Mouse (Mus musculus): ENCODE results near the gene Gsk3a.
A peak's percentile ranks its signal among the peaks of the same experiment; 100 is the strongest.

Gene Gsk3a

DNA sequence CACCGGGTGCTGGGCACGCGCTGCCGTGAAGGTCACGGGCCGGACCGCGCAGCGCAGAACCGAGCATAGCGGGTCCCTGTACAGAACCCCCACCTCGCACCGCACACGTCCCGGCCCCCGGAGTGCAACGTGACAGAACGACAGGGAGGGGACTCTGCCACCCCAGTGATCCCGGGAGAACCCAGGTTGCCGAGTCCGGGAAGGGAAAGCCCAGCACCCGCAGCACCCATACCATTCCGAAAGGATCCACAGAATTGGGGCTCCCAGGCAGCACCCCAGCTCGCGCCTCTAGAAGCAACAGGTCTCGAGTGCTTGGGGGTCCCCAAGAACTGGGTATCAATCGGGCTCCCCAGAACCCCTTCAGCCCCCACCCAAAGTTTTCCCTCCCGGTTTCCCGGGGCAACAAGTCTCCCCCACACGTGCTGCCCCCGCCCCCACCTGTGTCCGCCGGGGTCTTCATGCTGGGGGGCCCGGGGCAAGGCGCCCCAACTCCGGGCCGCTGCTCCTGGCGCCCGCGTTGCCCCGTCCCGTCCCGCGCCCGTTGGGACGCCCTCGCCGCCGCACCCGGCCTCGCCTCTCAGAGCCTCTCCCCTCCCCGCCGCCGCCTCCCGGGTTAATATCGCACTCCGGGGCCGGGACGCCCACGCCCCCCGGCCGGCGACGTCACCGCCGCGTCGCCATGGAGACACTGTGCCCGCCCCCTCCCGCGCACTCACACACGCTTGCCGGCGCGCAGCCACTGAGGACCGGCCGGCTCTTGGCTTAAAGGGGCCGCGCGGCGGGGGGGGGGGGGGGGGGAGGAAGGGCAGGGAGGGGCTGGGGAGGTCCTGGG is 12.7 kb upstream of the Gsk3a start, which contains the start of gene Erf:
TSS of gene Erf (minus strand) at position 621 of the 832 bp plus-strand sequence.
- peak; percentile 95 to 99 for DNase-seq (ENCODE audit: low spot score in 2 of 2)

DNA sequence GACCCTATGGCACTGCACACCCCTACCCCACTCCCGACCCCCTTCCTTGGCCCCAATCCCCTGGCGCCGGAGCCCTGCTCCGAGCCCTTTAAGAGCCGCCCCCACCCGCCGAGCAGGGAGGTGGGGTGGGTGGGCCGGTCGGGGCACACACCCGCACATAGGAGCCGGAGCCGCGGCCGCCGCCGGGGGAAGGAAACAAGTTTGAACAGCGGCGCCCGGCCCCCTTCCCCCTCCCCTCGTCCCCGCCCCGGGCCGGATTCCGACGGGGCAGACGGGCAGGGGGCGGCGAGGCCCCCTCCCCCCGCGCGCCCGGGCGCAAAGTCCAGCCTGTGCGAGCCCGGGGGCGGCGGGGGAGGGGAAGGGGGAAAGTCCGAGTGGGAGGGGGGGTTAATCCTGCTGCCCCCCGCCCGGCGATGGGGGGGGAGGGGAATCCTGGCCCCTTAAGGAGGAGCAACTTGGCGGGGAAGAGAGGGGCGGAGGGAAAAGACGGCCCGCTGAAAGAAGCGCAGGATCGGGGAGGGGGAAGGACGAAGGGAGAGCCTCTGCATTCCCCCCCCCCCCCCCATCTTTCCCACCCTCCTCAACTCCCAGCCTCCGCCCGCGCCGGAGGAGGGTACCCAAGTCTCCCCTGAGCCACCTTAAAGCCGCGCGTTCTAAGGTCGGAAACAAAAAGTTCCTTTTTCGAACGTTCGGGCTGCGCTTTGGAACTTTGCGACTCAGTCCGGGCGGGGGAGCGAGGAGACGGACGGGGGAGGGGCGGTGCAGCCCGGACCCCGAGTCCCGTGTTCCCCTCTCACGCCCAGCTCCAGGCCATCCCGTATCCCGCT is 11.9 kb upstream of the Gsk3a start:
- DNase-seq (ENCODE audit: low spot score in 2 of 2), result peak; percentile 64 to 84

DNA sequence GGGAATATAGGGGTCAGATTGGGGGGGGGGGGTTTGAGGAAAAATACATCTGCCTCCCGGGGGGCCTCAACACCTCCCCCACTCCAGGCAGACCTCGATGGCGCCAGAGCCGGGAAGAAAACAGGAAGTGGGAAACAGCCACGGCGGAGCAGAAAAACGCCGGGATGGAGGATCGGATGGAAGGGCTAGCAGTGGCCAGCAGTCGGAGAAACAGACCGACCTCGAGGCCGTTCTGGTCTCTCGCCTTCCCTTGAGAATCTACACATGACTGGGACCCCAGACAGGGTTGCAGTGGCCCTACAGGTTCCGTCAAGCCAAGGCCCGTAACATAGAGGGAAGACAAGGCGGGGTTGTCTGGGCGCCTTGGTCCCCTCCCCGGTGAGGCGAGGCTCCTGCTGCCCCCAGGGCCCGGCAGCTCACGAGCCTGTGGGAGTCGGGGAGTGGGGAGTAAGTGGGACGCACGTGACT is 11.2 kb upstream of the Gsk3a start:
- DNase-seq (ENCODE audit: low spot score in 2 of 2), result peak in 1 of 2 experiments; percentile 41

DNA sequence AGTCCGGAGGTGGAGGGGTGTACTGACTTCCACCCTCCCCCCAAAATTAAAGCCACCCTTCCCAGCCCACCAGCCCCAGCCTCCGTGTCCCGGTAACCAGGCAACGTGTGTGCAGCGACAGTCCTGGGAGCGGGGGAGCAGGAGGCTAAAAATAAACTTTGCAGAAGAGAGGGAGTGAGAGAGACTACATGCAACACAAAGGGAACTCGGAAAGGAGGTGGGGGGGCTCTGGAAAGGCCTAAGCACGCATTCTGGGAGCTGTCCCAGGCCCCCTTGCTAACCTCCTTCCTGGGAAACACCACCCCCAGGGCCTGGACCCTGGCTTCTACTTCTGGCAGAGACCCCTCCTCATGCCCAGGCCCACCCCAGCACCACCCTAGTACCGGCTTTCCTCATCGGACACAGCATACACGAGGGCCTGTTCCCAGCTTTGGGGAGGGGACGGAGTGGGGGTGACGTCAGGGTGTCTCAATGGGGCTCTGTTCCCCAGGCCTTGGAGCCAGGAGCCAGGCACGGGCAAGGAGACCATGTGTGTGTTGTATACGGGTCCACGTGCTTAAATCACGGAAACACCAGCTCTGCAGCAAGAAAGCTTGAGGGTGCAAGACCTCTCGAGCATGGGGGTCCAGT is 10.5 kb upstream of the Gsk3a start:
- DNase-seq (ENCODE audit: low spot score in 2 of 2), result peak in 1 of 2 experiments; percentile 67

DNA sequence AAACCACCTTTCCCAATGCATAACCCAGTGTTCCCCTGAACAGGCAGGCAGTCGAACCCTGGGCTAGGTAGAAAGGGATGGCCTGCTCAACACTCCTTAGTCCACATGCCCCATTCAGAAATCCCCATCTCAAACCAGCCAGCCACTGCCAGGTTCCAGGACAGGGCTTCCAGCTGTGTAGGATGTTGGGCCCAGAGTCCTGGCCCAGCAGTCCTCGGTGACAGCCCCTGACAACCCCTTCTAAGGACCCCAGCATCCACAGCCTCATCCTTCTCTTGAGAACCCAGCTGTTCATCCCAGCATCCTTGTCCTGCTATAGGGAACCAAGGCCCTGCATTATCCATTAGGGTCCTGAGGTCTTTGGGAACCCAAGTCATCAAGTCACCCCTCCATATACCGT is 9.8 kb upstream of the Gsk3a start:
- no peak for DNase-seq (ENCODE audit: low spot score in 2 of 2)

DNA sequence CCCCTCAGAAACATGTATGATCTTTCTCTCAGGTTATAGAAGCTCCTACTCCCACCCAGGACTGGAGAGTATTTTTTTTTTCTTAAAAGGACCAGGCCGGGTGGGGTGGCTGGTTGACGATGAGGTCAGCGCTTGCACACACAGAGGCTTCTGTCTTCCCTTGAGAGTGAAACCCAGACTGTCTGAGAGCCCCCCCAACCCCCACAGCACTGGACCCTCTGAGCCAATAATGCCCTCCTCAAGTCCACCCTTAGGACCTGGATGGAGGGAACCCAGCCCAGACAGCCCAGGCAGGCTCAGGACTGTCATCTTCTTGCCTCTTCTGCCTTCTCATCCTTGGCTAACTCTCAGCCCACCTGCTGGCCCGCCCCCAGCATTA is 9.1 kb upstream of the Gsk3a start:
- DNase-seq (ENCODE audit: low spot score in 2 of 2), result no peak

DNA sequence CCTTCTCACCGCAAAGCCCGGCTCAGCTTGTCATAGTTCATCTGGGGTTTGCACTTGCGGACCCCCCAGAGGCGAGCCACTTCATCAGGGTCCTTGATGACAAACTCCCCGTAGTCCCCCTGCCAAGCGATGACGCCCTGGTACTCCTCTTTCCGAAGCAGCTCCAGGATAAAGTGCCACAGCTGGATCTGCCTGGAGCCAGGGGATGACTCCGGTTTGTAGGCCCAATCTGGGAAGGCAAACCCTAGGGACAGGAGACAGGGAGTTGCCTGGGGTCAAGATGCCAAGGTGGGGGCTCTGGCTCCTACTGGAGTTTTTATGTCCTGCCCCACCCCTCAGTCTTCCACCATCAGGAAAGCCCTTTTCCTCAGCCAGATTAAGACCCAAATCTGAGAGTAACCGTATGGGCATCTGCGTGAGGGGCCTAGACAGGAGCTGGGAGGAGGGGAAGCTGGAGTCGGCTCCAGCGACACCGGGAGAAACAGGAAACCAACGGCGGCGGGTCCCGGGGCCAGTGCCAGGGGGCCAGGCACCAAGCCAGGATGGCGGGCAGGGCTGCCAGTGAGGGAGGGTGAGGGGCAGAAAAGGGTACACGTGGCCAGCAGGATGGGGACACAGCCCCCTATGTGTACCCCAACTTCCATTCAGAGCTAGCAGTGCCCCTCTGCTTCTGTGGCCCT is 8.6 kb upstream of the Gsk3a start:
- DNase-seq (ENCODE audit: low spot score in 2 of 2), result peak in 1 of 2 experiments; percentile 67

DNA sequence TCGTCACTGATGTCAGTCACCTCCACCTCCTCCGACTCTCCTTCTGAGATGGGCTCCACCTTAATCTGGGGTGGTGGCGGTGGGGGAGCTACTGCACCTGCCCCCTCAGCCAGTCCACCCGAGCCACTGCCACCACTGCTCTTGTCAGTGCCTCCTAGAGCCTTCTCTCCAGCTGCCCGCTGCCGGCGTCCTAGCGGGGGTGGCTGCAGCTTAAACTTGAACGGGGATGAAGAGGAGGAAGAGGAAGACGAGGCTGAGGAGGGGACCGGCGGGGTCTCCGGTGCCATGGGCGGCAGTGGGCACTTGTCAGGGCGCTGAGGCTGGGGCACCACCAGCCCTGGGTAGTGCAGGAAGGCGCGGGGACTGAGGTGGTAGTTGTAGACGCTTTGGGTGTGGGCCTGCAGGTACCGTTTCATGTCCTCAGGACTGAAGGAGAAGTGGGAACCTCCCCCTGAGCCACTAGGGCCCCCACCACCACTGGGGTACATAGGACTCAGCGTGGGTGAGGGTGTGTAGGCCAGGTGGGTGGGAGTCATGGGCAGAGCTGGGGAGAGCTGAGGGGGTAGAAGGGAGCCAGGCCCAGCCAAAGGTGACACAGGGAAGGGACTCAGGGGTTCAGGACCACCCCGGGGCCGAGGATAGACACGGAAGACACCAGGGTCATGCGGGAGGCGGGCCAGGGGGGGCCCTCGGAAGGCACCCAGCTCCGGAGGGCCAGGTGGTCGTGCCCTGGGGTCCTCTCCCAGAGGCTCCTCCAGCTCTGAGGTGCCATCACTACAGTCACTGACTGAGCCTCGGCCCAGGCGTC is 7.1 kb upstream of the Gsk3a start:
- DNase-seq (ENCODE audit: low spot score in 2 of 2), result peak in 1 of 2 experiments; percentile 67

DNA sequence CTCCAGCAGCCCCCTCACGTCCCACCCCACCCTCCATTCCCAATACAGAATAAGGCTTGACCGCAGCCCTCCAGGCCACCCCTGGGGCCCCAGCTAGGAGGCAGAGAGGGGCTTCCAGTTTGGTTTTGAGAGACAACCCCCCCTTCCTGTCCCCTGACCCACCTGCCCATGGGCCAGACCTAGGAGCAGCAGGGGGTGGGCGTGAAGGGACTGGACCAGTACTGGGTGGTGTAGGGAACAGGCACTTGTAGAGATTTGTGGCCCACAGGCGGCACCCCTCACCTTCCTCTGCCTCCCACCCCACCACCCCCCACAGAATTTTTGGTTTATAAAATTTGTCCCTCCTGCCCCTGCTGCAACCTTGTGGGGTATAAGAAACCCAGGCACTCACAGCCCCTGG is 5.7 kb upstream of the Gsk3a start:
- DNase-seq (ENCODE audit: low spot score in 2 of 2), result no peak

DNA sequence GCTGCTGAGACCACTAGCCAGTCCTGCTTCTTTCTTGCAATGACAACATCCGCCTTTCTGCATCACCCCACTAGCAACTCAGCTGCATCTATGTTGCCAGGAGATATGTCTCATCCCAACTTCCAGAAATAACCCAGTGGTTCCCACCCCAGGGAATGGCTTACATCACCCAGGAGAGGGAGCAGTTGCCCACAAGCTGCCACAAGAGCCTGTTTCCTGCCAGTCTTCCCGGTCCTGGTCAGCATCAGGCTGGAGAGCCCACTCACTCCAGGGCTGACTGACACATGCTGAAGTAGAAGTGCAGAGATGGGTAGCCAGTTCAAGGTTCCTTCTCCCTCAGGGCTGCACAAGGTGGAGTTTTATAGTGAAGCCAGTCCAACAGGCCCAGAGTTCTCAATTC is 3.4 kb upstream of the Gsk3a start:
- DNase-seq (ENCODE audit: low spot score in 2 of 2), result no peak

DNA sequence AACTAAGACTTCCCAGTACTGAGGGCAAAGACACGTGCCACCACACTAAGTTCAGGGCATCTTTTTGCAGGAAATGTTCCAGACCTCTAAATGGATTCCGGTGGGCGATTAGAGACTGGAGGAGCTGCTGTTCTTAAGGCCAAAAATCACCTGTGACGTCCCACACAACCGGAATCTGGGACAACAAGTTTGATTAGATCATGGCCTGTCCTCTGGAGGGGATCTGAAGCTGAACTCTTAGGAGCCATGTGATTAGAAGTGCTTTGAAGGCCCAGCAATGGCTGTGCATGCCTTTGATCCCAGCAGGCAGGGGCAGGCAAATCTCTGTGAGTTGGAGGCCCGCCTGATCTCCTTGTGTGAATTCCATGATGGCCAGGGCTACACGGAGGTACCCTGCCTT is 3.0 kb upstream of the Gsk3a start:
- no peak for DNase-seq (ENCODE audit: low spot score in 2 of 2)

DNA sequence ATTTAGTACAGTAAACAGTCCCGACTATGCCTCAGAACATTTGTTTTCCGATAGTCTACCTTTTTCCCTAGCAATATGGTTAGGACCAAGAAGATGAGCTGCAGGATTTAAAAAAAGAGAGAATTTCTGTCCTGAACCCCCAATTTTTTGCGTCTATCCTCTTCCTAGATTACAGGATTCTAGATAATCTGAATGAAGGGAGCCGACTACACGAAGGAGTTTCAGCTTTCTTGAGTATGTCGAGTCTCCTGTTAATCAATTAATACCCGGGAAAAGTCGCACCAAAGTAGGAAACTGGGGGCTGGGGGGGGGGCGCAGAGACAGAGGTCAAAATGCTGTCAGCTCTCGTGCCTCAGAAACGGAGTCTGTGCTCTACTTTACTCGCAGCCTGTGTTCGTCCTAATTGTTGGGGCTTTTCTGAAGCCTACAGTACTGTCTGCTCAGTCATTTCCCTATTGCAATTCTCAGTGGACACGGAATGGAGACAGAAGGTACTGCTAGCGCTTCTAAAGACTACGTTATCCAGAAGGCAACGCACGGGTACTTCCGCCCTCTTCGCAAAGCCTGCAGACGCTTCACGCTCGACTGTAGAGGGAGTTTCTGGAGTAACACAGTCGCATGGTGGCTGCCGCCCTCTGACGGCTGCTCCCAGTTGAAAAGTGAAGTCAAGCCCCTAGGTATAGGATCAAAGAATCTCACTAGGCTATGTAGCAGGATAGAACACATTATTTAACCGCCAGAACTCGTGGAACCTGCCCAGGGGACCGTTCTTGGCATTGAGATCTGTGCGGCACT is 1.4 kb upstream of the Gsk3a start:
- peak; percentile 83 to 89 for DNase-seq (ENCODE audit: low spot score in 2 of 2)

DNA sequence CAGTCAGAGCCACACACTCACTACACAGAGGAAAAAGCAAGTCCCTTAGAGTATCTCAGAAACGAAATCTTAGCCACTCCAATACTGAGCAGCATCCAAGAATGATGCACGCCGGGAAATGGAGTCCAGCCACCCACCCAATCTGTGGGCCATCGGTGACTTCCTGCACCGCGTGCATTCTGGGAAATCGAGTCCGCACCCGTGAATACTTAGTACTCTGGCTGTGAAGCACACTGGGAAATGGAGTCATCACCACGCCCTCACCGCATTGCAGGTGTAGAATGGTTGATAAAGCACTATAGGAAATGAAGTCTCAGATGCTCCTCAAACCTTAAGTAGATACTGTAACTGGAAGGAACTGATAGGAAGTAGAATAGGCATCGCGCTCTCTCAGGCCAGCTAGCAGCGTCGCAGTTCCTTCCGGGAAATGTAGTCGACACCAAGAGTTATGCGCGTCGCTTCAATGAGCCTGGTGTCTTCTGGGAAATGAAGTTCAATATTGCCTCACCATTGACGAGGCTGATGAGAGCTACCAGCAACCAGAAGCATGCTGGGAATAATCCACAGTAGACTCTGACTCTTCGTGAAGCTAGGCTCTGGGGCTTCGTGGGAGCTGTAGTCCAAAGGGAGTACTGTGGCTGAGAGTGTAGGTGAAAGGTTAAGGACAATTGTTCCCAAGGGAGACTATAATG is 510 bp upstream of the Gsk3a start:
- peak; percentile 90 to 92 for DNase-seq (ENCODE audit: low spot score in 2 of 2)

DNA sequence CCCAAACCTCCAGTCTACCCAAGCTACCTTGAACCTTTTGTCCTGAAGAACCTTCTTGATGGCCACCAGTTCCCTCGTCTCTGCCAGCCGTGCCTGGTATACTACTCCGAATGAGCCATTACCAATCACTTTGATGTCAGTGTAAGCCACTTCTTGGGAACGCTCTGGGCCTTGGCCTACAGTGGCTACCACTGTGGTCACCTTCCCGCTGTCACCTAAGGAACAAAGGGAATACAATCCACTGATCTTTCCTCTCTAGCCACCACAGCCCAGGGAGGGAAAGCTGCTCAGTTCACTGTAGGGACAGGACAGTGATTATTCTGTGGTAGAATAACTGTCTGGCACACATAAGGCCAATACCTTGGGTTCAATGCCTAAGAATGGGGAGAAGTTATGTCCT is 2.1 kb downstream of the Gsk3a start:
- DNase-seq (ENCODE audit: low spot score in 2 of 2), result no peak

DNA sequence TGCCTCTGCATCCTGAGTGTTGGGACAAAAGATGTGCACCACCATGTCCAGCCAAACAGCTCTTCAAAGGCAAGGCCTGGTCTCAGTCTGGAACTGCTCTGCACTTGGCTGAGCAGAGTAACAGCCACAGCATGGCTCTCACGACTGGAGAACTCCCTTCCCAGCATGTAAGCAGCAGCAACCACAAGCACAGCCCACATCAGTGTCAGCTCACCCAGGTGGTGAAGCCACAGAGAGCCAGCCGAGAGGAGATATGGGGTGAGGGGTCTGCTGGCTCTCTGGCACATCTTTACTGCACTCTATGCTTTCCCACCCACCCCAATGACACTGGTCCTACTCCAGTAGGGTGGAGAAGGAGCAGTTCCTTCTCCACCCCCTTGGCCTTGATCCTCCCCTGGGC is 4.6 kb downstream of the Gsk3a start:
- no peak for DNase-seq (ENCODE audit: low spot score in 2 of 2)

DNA sequence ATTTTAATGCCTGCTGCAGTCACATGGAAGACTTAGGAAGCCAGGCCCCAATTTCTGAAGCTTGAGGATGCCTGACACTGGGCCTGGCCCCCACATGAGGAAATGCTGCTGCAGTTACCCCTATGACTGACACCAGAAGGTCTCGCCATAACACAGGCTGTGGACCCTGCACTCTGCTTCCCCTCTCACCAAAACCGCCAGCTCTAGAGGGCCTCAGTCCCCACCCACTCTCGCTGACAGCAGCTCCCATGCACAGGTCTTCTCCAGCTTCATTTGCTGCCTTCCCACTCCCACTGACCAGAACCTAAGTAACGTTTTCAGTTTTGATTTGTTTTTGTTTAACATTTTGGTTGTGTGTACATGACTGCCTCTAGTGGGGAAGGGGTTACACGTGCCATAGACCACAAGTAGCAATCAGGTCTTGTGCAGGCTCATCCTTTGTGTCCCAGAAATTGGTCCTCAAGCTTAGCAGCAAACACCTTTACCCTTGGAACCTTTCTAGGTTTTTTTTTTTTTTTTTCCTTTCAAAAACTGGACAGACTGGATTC is 5.5 kb downstream of the Gsk3a start:
- DNase-seq (ENCODE audit: low spot score in 2 of 2), result no peak

DNA sequence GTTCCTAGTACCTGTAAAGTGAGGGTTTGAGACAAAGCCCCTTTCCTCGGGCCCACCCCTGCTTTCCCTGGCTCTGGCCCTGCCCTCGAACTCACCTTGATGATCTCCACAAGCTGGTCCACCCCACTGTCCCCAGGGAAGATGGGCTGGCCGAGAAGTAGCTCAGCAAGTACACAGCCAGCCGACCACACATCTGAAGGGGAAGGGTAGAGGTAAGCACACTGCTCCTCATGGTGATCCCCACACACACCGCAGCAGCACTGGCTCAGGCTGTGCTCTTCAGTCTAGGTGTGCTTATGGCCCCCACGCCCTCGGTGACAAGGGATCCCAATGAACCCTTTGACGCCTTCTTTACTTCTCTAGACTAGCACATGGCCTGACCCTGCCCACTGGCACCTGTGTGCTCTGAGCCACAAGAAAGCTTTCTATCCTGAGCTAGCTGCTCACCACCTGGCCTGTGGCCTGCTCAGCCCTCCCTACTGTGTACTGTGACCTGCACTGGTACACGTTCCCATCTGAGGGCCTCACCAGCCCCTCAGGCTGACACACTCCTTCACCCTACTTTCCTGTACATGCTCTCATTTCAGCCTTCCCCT is 6.9 kb downstream of the Gsk3a start:
- no peak for DNase-seq (ENCODE audit: low spot score in 2 of 2)

DNA sequence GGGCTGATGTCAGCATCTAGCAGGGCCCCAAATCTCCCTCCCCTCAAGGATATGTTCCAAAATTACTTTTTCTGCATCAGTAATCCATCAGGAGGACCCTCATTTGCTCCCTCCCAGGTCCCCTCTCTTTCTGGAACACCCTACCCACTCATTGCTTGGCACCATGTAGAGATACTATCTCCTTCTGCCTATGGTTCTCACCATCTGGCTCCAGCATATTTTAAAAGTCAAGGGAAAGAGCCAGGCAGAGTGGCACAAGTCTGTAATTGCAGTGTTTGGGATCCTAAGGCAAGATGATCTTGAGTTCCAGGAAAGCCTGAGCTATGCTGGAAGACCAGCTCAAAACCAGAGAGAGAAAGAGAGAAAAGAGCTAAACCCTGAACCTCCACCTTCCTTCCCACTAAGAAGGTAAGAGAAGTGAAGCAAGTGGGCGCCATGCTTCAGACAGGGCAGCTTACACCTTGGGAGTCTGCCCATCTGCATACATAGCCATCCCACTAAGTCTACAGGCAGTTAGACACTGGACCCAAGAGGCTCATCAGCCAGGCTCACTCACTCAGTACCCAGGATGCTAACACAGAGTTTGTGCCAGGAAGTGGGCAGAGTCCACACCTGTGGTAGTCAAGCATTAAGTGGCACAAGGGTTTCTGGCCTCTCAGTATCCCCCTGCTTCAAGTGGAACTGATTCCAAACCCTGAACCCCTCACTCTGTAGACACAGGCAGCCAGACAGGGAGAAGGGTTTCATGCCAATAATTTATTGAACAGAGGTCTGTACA is 9.9 kb downstream of the Gsk3a start:
- no peak for DNase-seq (ENCODE audit: low spot score in 2 of 2)
